Mouse (Mus musculus) hindbrain, embryonic 15.5 days (tissue): ENCODE data around the gene Six5. TPM values are rescaled to one million over a fixed set of nuclear protein-coding genes. Genes with fewer than 3 reads are reported as not detected.

Experiments used
- ATAC-seq: fragments of 200-750 bp; cut with Nextera tagmentation; 2 replicates; pipeline ENCODE4 v1.8.0; 2017; ENCODE audit warnings: low read depth, moderate number of reproducible peaks, moderate TSS enrichment; ENCODE audit not compliant: low FRiP score
- H3K27ac ChIP-seq: fragments of 300-500 bp; sonication (generic); replicated peaks from 2 replicates; pipeline ENCODE4 v1.5.1; 2015; ENCODE audit warnings: mild to moderate bottlenecking, inconsistent platforms
- H3K27me3 ChIP-seq: fragments of 300-500 bp; sonication (generic); 2 replicates; pipeline ENCODE4 v1.6.1; 2015; ENCODE audit warnings: control low read depth, inconsistent platforms
- H3K36me3 ChIP-seq: fragments of 300-500 bp; sonication (generic); 2 replicates; pipeline ENCODE4 v1.6.1; 2015; ENCODE audit warnings: control low read depth, inconsistent platforms
- H3K4me1 ChIP-seq: fragments of 300-500 bp; sonication (generic); replicated peaks from 2 replicates; pipeline ENCODE4 v1.6.1; 2015; ENCODE audit warnings: control low read depth, inconsistent platforms
- H3K4me2 ChIP-seq: fragments of 300-500 bp; sonication (generic); 2 replicates; pipeline ENCODE4 v1.6.1; 2015; ENCODE audit warnings: moderate library complexity, mild to moderate bottlenecking, inconsistent platforms
- H3K4me3 ChIP-seq: fragments of 300-500 bp; sonication (generic); 2 replicates; pipeline ENCODE4 v1.5.1; 2015; ENCODE audit warnings: mild to moderate bottlenecking, inconsistent platforms
- H3K9ac ChIP-seq: fragments of 300-500 bp; sonication (generic); 2 replicates; pipeline ENCODE4 v1.6.1; 2015; ENCODE audit warnings: inconsistent platforms
- H3K9me3 ChIP-seq: fragments of 300-500 bp; sonication (generic); 2 replicates; pipeline ENCODE4 v1.6.1; 2016; ENCODE audit warnings: control low read depth, inconsistent platforms
- WGBS: fragments of 180-500 bp; shearing (Covaris S2); methylation state at CpG from one replicate; pipeline ENCODE4 v1.1.7; 2015; 5-methylcytosine and 5-hydroxymethylcytosine counted together
- polyA plus RNA-seq: library from polyadenylated mRNA; unstranded; fragments of >200 nt; fragmentation: Nextera tagmentation; extraction: Ambion mirVana; gene quantifications from 2 replicates; pipeline ENCODE4 v1.2.1, GENCODE M21; 2015

Gene Six5
- polyA plus RNA-seq, 1 experiment from 2014 or later = 2.6 TPM

DNA sequence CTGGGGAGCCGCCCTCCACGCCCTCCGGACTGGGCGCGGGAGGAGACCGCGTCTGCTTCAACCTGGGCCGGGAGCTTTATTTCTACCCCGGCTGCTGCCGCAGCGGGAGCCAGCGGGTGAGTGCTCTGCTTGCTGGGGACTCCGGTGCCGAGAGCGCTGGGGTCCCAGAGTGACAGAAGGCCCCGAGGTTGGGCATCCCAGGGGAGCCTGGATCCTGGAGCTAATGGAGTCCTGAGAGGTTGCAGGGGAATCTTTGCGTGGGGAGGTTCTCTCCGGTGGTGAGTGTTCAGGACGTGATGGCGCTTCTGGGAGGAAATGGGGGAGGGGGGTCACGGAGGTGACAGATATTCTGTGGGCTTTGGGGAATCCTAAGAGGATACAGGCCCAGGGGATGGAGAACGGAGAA, 17.8 kb upstream of the Six5 start:
- Histone ChIP-seq H3K4me1 (peaks cover 22% of the 10 kb centered on the region), H3K27me3 (no peaks in the 10 kb centered on the region), H3K9me3 (no peaks in the 10 kb centered on the region), H3K27ac (peak overlapping the region; percentile 75), H3K4me2 (peak overlapping the region; percentile 82), H3K4me3 (peak overlapping the region; percentile 84), H3K36me3 (peaks cover 32% of the 10 kb centered on the region), H3K9ac (peak overlapping the region; percentile 99)
- under 1% methylated on average over 22 of the region's 22 CpGs for WGBS
- ATAC-seq = no peak

- H3K4me2 ChIP-seq = peak overlapping the region; percentile 82
- H3K4me1 ChIP-seq = peaks cover 22% of the 10 kb centered on the region
- H3K27ac ChIP-seq = no peak overlapping the region
- H3K9ac ChIP-seq = no peak overlapping the region
- no peaks in the 10 kb centered on the region for H3K9me3 ChIP-seq
- peaks cover 42% of the 10 kb centered on the region for H3K36me3 ChIP-seq
- WGBS = 76% methylated on average over 14 of the region's 14 CpGs
- H3K4me3 ChIP-seq = peak overlapping the region; percentile 84
- no peaks in the 10 kb centered on the region for H3K27me3 ChIP-seq
- no peak for ATAC-seq
These were observed 16.6 kb upstream of the Six5 start for GRCm38 (mm10) chr7:19077761-19078160.

DNA sequence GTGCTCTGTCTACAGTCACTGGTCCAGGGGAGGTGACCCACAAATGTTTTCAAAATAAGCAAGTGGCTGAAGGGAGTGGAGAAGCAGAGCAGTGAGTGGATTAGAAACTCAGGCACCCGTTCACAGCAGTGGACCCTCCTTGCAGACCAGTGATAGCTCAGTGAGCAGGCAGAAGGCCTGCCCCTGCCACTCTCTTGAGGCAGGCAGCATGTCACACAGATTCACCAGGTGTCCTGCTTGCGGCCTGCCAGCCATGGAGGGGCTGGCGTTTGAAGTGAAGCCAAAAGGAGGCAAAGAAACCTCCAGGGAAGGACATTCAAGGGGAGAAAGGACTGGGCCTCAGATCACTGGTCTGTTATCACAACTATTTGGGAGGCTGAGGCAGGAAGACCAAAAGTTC, 15.7 kb upstream of the Six5 start:
- Histone ChIP-seq H3K9me3 (no peaks in the 10 kb centered on the region), H3K36me3 (peaks cover 48% of the 10 kb centered on the region), H3K4me3 (no peak overlapping the region), H3K4me2 (no peak overlapping the region), H3K27me3 (no peaks in the 10 kb centered on the region), H3K4me1 (peaks cover 29% of the 10 kb centered on the region), H3K27ac (no peak overlapping the region), H3K9ac (no peak overlapping the region)
- ATAC-seq = no peak
- WGBS = 80% methylated on average over 3 of the region's 3 CpGs

- H3K27ac ChIP-seq = no peak overlapping the region
- no peak for ATAC-seq
- no peaks in the 10 kb centered on the region for H3K27me3 ChIP-seq
- 92% methylated on average over 19 of the region's 19 CpGs for WGBS
- H3K9ac ChIP-seq = no peak overlapping the region
- H3K4me3 ChIP-seq = no peak overlapping the region
- H3K36me3 ChIP-seq = peaks cover 53% of the 10 kb centered on the region
- peaks cover 36% of the 10 kb centered on the region for H3K4me1 ChIP-seq
- H3K4me2 ChIP-seq = no peak overlapping the region
- H3K9me3 ChIP-seq = no peaks in the 10 kb centered on the region
These were observed 13.9 kb upstream of the Six5 start for GRCm38 (mm10) chr7:19080451-19080950.

DNA sequence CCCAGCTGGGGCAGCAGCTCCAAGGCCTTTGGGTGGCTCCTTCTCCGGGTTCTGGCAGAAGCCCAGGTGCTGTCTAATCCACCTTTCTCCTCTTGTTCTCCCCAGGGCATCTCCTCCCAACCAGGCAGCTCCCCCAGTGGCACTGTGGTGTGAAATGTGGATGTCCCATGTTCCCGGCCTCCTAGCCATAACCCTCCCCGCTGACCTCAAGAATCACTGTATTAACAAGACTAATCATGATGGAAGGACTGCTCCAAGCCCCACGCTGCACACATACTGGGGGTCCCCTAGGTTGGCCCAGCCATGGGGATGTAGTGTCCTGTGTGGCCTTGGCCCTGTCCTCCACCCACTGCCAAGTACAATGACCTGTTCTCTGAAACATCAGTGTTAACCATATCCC, 12.2 kb upstream of the Six5 start:
- Histone ChIP-seq H3K36me3 (peaks cover 54% of the 10 kb centered on the region), H3K4me1 (peaks cover 35% of the 10 kb centered on the region), H3K27ac (no peak overlapping the region), H3K4me2 (no peak overlapping the region), H3K27me3 (no peaks in the 10 kb centered on the region), H3K4me3 (no peak overlapping the region), H3K9me3 (no peaks in the 10 kb centered on the region), H3K9ac (no peak overlapping the region)
- WGBS = 92% methylated on average over 4 of the region's 4 CpGs
- no peak for ATAC-seq

DNA sequence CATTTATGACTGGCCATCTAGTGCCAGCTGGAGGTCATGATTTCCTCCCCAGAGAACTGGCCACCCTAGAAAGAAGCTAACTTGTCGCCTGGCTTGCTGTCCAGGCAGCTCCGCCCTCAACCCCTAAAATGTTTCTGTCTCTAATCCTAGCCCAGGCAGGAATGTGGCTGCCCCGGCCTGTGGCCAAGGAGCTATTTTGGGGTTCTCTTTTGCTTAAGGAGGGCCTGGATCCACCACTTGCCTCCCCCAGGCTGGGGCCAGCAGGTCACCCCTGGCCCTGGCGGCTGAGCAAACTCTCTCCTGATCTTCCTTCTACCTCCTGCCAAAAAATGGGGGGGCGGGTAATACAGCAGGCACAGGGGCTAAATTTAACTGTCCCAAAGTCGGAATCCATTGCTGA, 11.3 kb upstream of the Six5 start:
- Histone ChIP-seq H3K4me1 (peaks cover 26% of the 10 kb centered on the region), H3K4me2 (no peak overlapping the region)
- WGBS = 64% methylated on average over 6 of the region's 6 CpGs

GRCm38 (mm10) chr7:19083701-19084100, 10.7 kb upstream of the Six5 start, which contains the start of gene Dmpk:
TSS of gene Dmpk (plus strand) at chr7:19083849.
- H3K9me3 ChIP-seq = no peaks in the 10 kb centered on the region
- no peak within 1 kb of the TSS for H3K9ac ChIP-seq
- H3K4me1 ChIP-seq = peaks cover 23% of the 10 kb centered on the region
- 48% methylated on average over 10 of the region's 10 CpGs for WGBS
- 0 out of 2 replicates have a peak within 1 kb of the TSS, but pooled peaks have one; percentile 11 for H3K4me3 ChIP-seq
- H3K27ac ChIP-seq = no peak within 1 kb of the TSS
- H3K27me3 ChIP-seq = no peaks in the 10 kb centered on the region
- no peak for ATAC-seq
- H3K36me3 ChIP-seq = peaks cover 48% of the 10 kb centered on the region
- peak within 1 kb of the TSS; percentile 17; the same call in 1 of the 2 replicates for H3K4me2 ChIP-seq

More for the DNA sequence above, 11.3 kb upstream of the Six5 start:
- no peak for ATAC-seq
- no peak overlapping the region for H3K4me3 ChIP-seq
- no peaks in the 10 kb centered on the region for H3K27me3 ChIP-seq
- peaks cover 54% of the 10 kb centered on the region for H3K36me3 ChIP-seq
- no peak overlapping the region for H3K9ac ChIP-seq
- no peaks in the 10 kb centered on the region for H3K9me3 ChIP-seq
- H3K27ac ChIP-seq = no peak overlapping the region

GRCm38 (mm10) chr7:19084277-19084771, 10.1 kb upstream of the Six5 start:
- Histone ChIP-seq H3K4me2 (peak overlapping the region; percentile 17; the same call in 1 of the 2 replicates), H3K27ac (no peak overlapping the region), H3K27me3 (no peaks in the 10 kb centered on the region), H3K4me1 (peaks cover 23% of the 10 kb centered on the region), H3K4me3 (no peak overlapping the region), H3K9ac (no peak overlapping the region), H3K9me3 (no peaks in the 10 kb centered on the region), H3K36me3 (peaks cover 48% of the 10 kb centered on the region)
- ATAC-seq = no peak
- 73% methylated on average over 6 of the region's 6 CpGs for WGBS

GRCm38 (mm10) chr7:19084921-19085473, 9.4 kb upstream of the Six5 start:
- Histone ChIP-seq H3K36me3 (peaks cover 48% of the 10 kb centered on the region), H3K4me2 (no peak overlapping the region), H3K9me3 (no peaks in the 10 kb centered on the region), H3K27ac (no peak overlapping the region), H3K4me3 (no peak overlapping the region), H3K27me3 (no peaks in the 10 kb centered on the region), H3K4me1 (peaks cover 23% of the 10 kb centered on the region), H3K9ac (no peak overlapping the region)
- WGBS = 23% methylated on average over 9 of the region's 9 CpGs
- no peak for ATAC-seq

- H3K4me1 ChIP-seq = peaks cover 23% of the 10 kb centered on the region
- no peak overlapping the region for H3K4me2 ChIP-seq
- no peak overlapping the region for H3K9ac ChIP-seq
- no peak overlapping the region for H3K4me3 ChIP-seq
- H3K27ac ChIP-seq = no peak overlapping the region
- WGBS = 15% methylated on average over 6 of the region's 6 CpGs
- peaks cover 48% of the 10 kb centered on the region for H3K36me3 ChIP-seq
- H3K9me3 ChIP-seq = no peaks in the 10 kb centered on the region
- ATAC-seq = no peak
- peaks cover 3% of the 10 kb centered on the region; the same call in 1 of the 2 replicates for H3K27me3 ChIP-seq
These were observed 8.9 kb upstream of the Six5 start for GRCm38 (mm10) chr7:19085495-19085894.

DNA sequence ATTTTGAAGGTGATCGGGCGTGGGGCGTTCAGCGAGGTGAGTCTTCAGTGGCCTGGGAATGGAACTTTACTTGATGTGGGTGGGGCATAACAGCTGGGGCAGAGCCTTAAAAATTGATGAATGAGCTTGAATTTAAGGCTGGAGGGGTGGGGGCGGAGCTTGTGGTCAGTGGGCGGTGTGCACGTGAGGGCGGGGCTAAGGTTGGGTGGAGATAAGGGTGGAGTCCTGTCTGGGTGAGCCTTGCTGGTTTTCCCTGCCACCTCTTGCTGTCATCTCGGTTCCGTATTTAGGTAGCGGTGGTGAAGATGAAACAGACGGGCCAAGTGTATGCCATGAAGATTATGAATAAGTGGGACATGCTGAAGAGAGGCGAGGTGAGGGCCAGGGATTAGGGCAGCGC, 8.4 kb upstream of the Six5 start:
- peaks cover 46% of the 10 kb centered on the region for H3K36me3 ChIP-seq
- H3K9ac ChIP-seq = no peak overlapping the region

GRCm38 (mm10) chr7:19086760-19087159, 7.6 kb upstream of the Six5 start:
- Histone ChIP-seq H3K4me1 (peaks cover 24% of the 10 kb centered on the region), H3K27me3 (peaks cover 15% of the 10 kb centered on the region), H3K36me3 (peaks cover 39% of the 10 kb centered on the region), H3K27ac (no peak overlapping the region), H3K9ac (no peak overlapping the region), H3K9me3 (no peaks in the 10 kb centered on the region), H3K4me2 (no peak overlapping the region), H3K4me3 (no peak overlapping the region)
- no peak for ATAC-seq
- WGBS = 72% methylated on average over 18 of the region's 18 CpGs

More for the DNA sequence above, 8.4 kb upstream of the Six5 start:
- no peak overlapping the region for H3K4me3 ChIP-seq
- ATAC-seq = no peak
- no peaks in the 10 kb centered on the region for H3K9me3 ChIP-seq
- no peak overlapping the region for H3K27ac ChIP-seq
- peaks cover 23% of the 10 kb centered on the region for H3K4me1 ChIP-seq
- WGBS = 17% methylated on average over 14 of the region's 14 CpGs
- peaks cover 8% of the 10 kb centered on the region; the same call in 1 of the 2 replicates for H3K27me3 ChIP-seq
- no peak overlapping the region for H3K4me2 ChIP-seq
